Mouse (Mus musculus): ENCODE measurements around the gene Arid5b. TPM values are rescaled to one million over a fixed set of nuclear protein-coding genes. Genes with fewer than 3 reads are reported as not detected.

Gene Arid5b
- total and polyA plus RNA-seq, 2 experiments from 2014 or later: 13.3 to 13.6 TPM

DNA sequence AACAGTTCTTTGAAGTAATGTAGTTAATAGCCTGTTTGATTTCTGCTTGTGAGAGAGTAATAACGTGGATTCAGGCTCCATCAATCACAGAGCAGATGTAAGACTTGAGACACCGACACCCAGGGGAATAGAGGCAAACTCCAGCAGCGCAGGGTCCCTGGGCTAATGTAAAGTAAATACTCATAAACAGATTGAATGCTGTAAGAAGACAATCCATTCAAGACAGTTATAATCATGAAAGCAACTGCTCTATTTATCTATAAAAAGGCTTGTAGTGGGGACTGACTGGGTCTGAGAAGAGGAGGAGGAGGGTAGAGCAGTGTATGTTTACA is 3.2 kb upstream of the Arid5b start:
- Histone ChIP-seq H3K4me2 (ENCODE audit: low read depth, low read length, poor library complexity, severe bottlenecking) (no peak overlapping the region), H3K9me3 (ENCODE audit: low read length) (no peaks in the 10 kb centered on the region), H3K4me3 (ENCODE audit: low read depth, low read length) (no peak overlapping the region), H3K36me3 (ENCODE audit: insufficient read depth, low read length) (no peaks in the 10 kb centered on the region), H3K27me3 (ENCODE audit: insufficient read depth, low read length) (no peaks in the 10 kb centered on the region), H3K9ac (replicated peaks; ENCODE audit: low read length, poor library complexity, severe bottlenecking) (no peak overlapping the region), H3K4me1 (ENCODE audit: insufficient read depth, low read length) (no peaks in the 10 kb centered on the region; the same call in 1 of the 2 replicates), H3K27ac (ENCODE audit: low read depth, low read length) (no peak overlapping the region)
- DNase-seq (ENCODE audit: low spot score) (no peak), ATAC-seq (ENCODE audit: low FRiP score) (no peak)
- TF ChIP-seq CTCF (IDR thresholded peaks at IDR 0.05): no peak
- WGBS: 24% methylated on average over 3 of the region's 3 CpGs

DNA sequence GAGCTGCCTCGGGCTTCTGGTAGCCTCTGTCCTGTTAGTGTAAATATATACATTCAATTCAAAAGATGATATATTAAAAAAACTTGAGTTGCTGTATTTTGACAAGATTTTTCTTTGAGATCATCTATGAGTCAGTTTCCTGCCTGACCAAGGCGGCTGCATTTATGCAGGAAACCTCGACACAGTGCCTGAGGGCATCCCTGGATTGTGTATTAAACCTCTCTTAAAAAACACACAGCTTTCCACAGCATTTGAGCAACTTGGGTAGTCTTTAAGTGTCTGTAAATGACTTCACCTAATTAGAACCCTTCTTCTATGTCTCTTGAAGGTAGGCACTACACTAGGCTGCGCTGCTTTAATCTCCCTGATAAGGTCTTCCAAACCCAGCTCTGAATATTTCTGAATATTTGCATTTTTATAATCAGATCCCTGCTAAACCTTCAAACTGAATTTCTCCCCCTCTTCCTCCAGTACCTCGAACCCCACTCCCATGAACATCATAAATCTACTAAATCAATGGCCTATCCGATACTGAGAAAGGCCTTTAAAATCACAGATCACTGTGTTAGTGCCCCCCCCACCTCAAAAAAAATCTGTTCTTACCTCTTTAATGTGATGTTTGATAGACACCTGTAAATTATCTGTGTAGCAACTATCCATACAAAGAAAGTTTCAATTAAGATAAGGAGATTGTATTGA is 2.7 kb upstream of the Arid5b start:
- ATAC-seq (ENCODE audit: low FRiP score): no peak
- Histone ChIP-seq H3K4me3 (ENCODE audit: low read depth, low read length) (no peak overlapping the region), H3K4me1 (ENCODE audit: insufficient read depth, low read length) (no peaks in the 10 kb centered on the region; the same call in 1 of the 2 replicates), H3K36me3 (ENCODE audit: insufficient read depth, low read length) (no peaks in the 10 kb centered on the region), H3K9ac (replicated peaks; ENCODE audit: low read length, poor library complexity, severe bottlenecking) (no peak overlapping the region), H3K27me3 (ENCODE audit: insufficient read depth, low read length) (no peaks in the 10 kb centered on the region), H3K27ac (ENCODE audit: low read depth, low read length) (peak overlapping the region; percentile 93; the same call in 1 of the 2 replicates), H3K9me3 (ENCODE audit: low read length) (no peaks in the 10 kb centered on the region), H3K4me2 (ENCODE audit: low read depth, low read length, poor library complexity, severe bottlenecking) (peak overlapping the region; percentile 83)
- DNase-seq (ENCODE audit: low spot score): no peak
- 32% methylated on average over 6 of the region's 6 CpGs for WGBS
- TF ChIP-seq CTCF (IDR thresholded peaks at IDR 0.05): no peak

DNA sequence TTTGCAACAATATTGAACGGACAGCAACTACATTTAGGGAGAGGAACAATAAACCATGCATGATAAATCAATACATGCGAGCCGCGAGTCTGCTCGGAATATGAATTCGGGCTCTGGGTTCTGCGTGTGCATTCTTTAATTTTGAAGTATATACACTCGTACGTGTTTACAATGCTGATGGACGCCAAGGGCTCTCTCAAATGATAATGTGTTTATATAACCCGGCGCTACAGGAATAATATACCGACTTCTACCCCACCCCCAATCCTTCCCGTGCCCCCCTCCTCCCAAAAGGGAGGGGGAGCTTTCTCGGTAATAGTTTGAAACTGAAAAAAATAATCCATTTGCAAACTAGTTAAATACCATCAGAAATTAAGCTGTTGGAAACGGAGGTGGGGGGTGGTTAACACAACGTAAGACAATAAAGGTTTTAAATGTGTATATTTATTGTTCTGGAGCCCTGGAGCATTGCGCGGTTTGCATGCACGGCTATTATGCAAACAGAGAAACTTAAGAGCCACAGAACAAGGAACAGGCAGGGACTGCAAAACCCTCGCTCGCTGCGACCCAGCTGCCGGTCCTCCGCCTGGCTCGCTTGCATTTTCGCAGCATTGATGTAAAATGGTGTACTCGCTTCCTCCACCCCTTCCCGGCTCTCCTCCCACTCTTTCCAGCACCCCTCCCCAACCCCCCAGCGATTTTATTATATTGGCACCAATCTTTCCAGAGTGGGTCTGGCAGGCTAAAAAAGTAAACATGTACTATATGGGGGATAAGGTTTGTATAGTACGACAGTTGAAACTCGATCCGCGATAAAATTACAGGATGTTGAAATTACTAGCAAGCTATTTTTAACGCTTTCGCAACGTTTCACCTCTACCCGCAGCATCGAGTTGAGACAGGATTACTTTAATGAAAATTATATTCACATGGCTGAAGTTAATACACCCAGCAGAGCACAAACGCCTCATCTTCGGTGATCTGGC is 1.3 kb upstream of the Arid5b start:
- Histone ChIP-seq H3K36me3 (ENCODE audit: insufficient read depth, low read length) (no peaks in the 10 kb centered on the region), H3K27me3 (ENCODE audit: insufficient read depth, low read length) (no peaks in the 10 kb centered on the region), H3K9ac (replicated peaks; ENCODE audit: low read length, poor library complexity, severe bottlenecking) (peak overlapping the region; percentile 70), H3K27ac (ENCODE audit: low read depth, low read length) (peak overlapping the region; percentile 93), H3K4me1 (ENCODE audit: insufficient read depth, low read length) (no peaks in the 10 kb centered on the region; the same call in 1 of the 2 replicates), H3K4me2 (ENCODE audit: low read depth, low read length, poor library complexity, severe bottlenecking) (peak overlapping the region; percentile 83), H3K9me3 (ENCODE audit: low read length) (no peaks in the 10 kb centered on the region), H3K4me3 (ENCODE audit: low read depth, low read length) (peak overlapping the region; percentile 61)
- no peak for ATAC-seq (ENCODE audit: low FRiP score)
- DNase-seq (ENCODE audit: low spot score): peak; percentile 76
- WGBS: under 1% methylated on average over 41 of the region's 41 CpGs
- TF ChIP-seq CTCF (IDR thresholded peaks at IDR 0.05): no peak

DNA sequence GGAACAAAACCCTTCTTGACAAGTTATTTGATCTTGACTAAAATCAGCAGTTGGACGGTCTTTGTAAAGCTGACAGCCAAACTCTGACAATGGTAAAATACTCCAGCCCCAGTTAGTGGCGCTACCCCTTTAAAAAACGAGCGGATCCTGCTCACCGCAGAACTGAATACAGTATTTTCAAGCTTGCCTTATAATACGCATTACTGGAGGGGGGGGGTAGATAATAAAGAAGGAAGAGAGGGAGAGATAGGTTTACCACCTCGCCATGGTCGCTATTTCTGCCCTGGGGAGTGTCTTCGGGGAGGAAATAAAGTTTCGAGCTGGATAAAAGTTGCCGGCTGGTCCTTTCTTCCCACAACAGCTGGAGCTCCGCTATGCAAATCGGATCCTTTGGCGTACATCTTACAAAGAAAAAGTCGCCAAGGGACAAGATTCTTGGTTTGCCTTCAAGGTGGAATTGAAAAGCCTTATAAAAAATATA is 829 bp downstream of the Arid5b start:
- ATAC-seq (ENCODE audit: low FRiP score) (no peak), DNase-seq (ENCODE audit: low spot score) (peak; percentile 73)
- TF ChIP-seq CTCF (IDR thresholded peaks at IDR 0.05): peak; percentile 49
- H3K9me3 ChIP-seq (ENCODE audit: low read length): no peaks in the 10 kb centered on the region
- H3K4me2 ChIP-seq (ENCODE audit: low read depth, low read length, poor library complexity, severe bottlenecking): peak overlapping the region; percentile 83
- no peaks in the 10 kb centered on the region for H3K27me3 ChIP-seq (ENCODE audit: insufficient read depth, low read length)
- H3K27ac ChIP-seq (ENCODE audit: low read depth, low read length): peak overlapping the region; percentile 60
- H3K4me1 ChIP-seq (ENCODE audit: insufficient read depth, low read length): no peaks in the 10 kb centered on the region; the same call in 1 of the 2 replicates
- no peaks in the 10 kb centered on the region for H3K36me3 ChIP-seq (ENCODE audit: insufficient read depth, low read length)
- H3K9ac ChIP-seq (replicated peaks; ENCODE audit: low read length, poor library complexity, severe bottlenecking): peak overlapping the region; percentile 55
- 0% methylated on average over 15 of the region's 15 CpGs for WGBS
- peak overlapping the region; percentile 61 for H3K4me3 ChIP-seq (ENCODE audit: low read depth, low read length)

DNA sequence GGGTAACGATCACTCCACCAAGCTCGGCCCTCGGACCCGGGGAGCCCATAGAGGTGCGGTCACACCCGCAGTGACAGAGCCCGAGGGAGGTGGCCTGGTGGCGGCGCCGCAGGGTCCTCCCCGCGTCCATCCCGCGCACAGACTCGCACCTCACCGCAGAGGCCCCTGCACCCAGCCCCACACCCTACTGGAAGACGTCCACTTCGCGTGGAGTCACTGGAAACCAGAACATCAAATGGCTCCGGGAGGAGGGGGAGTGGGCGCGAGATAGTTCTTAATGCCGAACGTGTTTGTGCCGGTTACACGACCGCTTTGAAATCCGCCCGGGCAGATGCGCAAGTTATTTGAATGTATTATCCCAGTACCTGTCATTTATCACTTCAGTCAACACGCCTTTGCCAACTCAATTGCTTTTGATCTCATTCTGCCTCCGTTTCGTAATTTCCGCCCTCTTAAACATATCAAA is 1.5 kb downstream of the Arid5b start:
- peak; percentile 10; the same call in 1 of the 2 replicates for TF ChIP-seq CTCF (IDR thresholded peaks at IDR 0.05)
- Histone ChIP-seq H3K9me3 (ENCODE audit: low read length) (no peaks in the 10 kb centered on the region), H3K4me3 (ENCODE audit: low read depth, low read length) (peak overlapping the region; percentile 61), H3K27ac (ENCODE audit: low read depth, low read length) (peak overlapping the region; percentile 83), H3K4me1 (ENCODE audit: insufficient read depth, low read length) (no peaks in the 10 kb centered on the region; the same call in 1 of the 2 replicates), H3K9ac (replicated peaks; ENCODE audit: low read length, poor library complexity, severe bottlenecking) (peak overlapping the region; percentile 77), H3K4me2 (ENCODE audit: low read depth, low read length, poor library complexity, severe bottlenecking) (peak overlapping the region; percentile 83), H3K27me3 (ENCODE audit: insufficient read depth, low read length) (no peaks in the 10 kb centered on the region), H3K36me3 (ENCODE audit: insufficient read depth, low read length) (no peaks in the 10 kb centered on the region)
- DNase-seq (ENCODE audit: low spot score) (peak; percentile 69), ATAC-seq (ENCODE audit: low FRiP score) (peak; percentile 43)
- WGBS: under 1% methylated on average over 28 of the region's 34 CpGs
